Mouse (Mus musculus): Measurements from ENCODE around the gene 1700109H08Rik.

DNA sequence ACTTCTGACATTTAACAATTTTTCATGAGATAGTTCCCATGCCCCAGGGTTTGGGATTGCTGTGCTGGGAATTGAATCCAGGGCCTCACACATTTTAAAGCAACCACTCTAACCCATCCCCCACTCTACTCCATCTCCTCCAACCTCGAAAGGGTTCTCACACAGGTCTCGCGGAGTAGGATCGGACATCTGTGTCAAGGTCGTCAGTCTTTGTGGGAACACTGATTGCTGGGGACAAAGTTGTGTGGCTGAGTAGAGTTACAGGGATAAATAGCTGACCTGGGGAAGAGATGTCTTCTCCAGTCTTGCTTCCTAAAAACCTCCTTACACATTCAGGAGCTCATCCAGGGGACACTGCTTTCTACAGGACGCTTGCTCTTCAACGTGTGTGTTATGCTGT lies 7.7 kb downstream of the 1700109H08Rik start:
- TF ChIP-seq POLR2AphosphoS2 (IDR thresholded peaks at IDR 0.05; ENCODE audit: insufficient read length, low read depth) (no peak), MAX (IDR thresholded peaks at IDR 0.05; ENCODE audit: low read depth) (no peak), REST (IDR thresholded peaks at IDR 0.05; ENCODE audit: insufficient read depth, insufficient read length) (no peak), POLR2A (IDR thresholded peaks at IDR 0.05; ENCODE audit: insufficient read length, low read depth) (no peak), E2F4 (IDR thresholded peaks at IDR 0.05; ENCODE audit: insufficient read depth) (no peak), MYOD1 (IDR thresholded peaks at IDR 0.05; ENCODE audit: control insufficient read depth in 1 of 3, insufficient read length in 2 of 3, low read depth in 2 of 3) (no peak), TCF12 (IDR thresholded peaks at IDR 0.05; ENCODE audit: insufficient read depth, poor library complexity, severe bottlenecking) (no peak), CEBPB (IDR thresholded peaks at IDR 0.05; ENCODE audit: insufficient read depth, poor library complexity, severe bottlenecking) (no peak), TCF3 (IDR thresholded peaks at IDR 0.05; ENCODE audit: insufficient read length, low read depth) (no peak)

Measured in myocyte (in vitro differentiated cells).